Mouse (Mus musculus) left cerebral cortex, postnatal 4 days (tissue): ENCODE results near the gene Aifm1. TPM values are rescaled to one million over a fixed set of nuclear protein-coding genes. Genes with fewer than 3 reads are reported as not detected.

Source experiments
- DNase-seq: peaks from one replicate; pipeline ENCODE4 v3.0.0-alpha.2; 2022
- intact Hi-C: fragments of 180-260 bp; cut with DNase I; formaldehyde crosslinking; loops from one replicate; pipeline ENCODE4 v1.15.1; 2025
- total RNA-seq, 2 experiments: library from RNA; stranded (reverse); gene quantifications; 2 replicates each; pipeline ENCODE4 v1.2.3; 2021

The Aifm1 gene
- total RNA-seq: 10 to 100 TPM; 22.3 to 25.2 TPM

- intact Hi-C loops: no loop called here
- DNase-seq: peak; percentile 92
Observed at GRCm38 (mm10) chrX:48513166-48513807, at the start of gene Aifm1. Gene Aifm1, minus strand, starts transcription at chrX:48513563.

- intact Hi-C loops: no loop called here
- peak; percentile 67 for DNase-seq
Observed at GRCm38 (mm10) chrX:48532175-48532574, 18.8 kb upstream of the Aifm1 start.

- intact Hi-C loops: no loop called here
Observed at GRCm38 (mm10) chrX:48526435-48526834, 13.1 kb upstream of the Aifm1 start.

GRCm38 (mm10) chrX:48525866-48526265, 12.5 kb upstream of the Aifm1 start:
- no peak for DNase-seq
- intact Hi-C loops: no loop called here

More at GRCm38 (mm10) chrX:48526435-48526834, 13.1 kb upstream of the Aifm1 start:
- DNase-seq: no peak

- intact Hi-C loops: no loop called here
- DNase-seq: no peak
Observed at GRCm38 (mm10) chrX:48525332-48525731, 12.0 kb upstream of the Aifm1 start.

- intact Hi-C loops: no loop called here
- no peak for DNase-seq
Observed at GRCm38 (mm10) chrX:48523512-48523911, 10.1 kb upstream of the Aifm1 start.

GRCm38 (mm10) chrX:48521651-48522050, 8.3 kb upstream of the Aifm1 start:
- intact Hi-C loops: no loop called here
- DNase-seq: no peak

GRCm38 (mm10) chrX:48519549-48520085, 6.3 kb upstream of the Aifm1 start:
- intact Hi-C loops: no loop called here
- DNase-seq: peak; percentile 11

- peak; percentile 26 for DNase-seq
- intact Hi-C loops: no loop called here
Observed at GRCm38 (mm10) chrX:48518808-48519548, 5.6 kb upstream of the Aifm1 start, which contains the start of gene Rab33a. Gene Rab33a, plus strand, starts transcription at chrX:48519285.

- peak; percentile 70 for DNase-seq
- intact Hi-C loops: no loop called here
Observed at GRCm38 (mm10) chrX:48518211-48518807, 4.9 kb upstream of the Aifm1 start.

GRCm38 (mm10) chrX:48513824-48514223, 461 bp upstream of the Aifm1 start:
- intact Hi-C loops: no loop called here
- no peak for DNase-seq

- intact Hi-C loops: no loop called here
- DNase-seq: no peak
Observed at GRCm38 (mm10) chrX:48493763-48494162, 19.6 kb downstream of the Aifm1 start.

GRCm38 (mm10) chrX:48481687-48482086, 31.7 kb downstream of the Aifm1 start:
- DNase-seq: no peak
- intact Hi-C loops: no loop called here

- no peak for DNase-seq
- intact Hi-C loops: no loop called here
Observed at GRCm38 (mm10) chrX:48481095-48481494, 32.3 kb downstream of the Aifm1 start.

- intact Hi-C loops: no loop called here
- DNase-seq: no peak
Observed at GRCm38 (mm10) chrX:48467355-48467946, 45.9 kb downstream of the Aifm1 start.

- intact Hi-C loops: no loop called here
- DNase-seq: no peak
Observed at GRCm38 (mm10) chrX:48466174-48466573, 47.2 kb downstream of the Aifm1 start.

- intact Hi-C loops: loop anchor here (5.0 kb wide), 1 partner anchor 37 kb away; no protein-coding TSS in a partner anchor
- DNase-seq: no peak
Observed at GRCm38 (mm10) chrX:48464436-48464835, 48.9 kb downstream of the Aifm1 start.

GRCm38 (mm10) chrX:48463636-48464035, 49.7 kb downstream of the Aifm1 start:
- intact Hi-C loops: loop anchor here (5.0 kb wide), 1 partner anchor 36 kb away; no protein-coding TSS in a partner anchor
- no peak for DNase-seq

- peak; percentile 73 for DNase-seq
- intact Hi-C loops: loop anchor here (5.0 kb wide), 1 partner anchor 36 kb away; no protein-coding TSS in a partner anchor
Observed at GRCm38 (mm10) chrX:48462754-48463507, 50.4 kb downstream of the Aifm1 start, which contains the start of gene Elf4. Gene Elf4, minus strand, starts transcription at chrX:48463132.

GRCm38 (mm10) chrX:48462297-48462696, 51.1 kb downstream of the Aifm1 start:
- intact Hi-C loops: loop anchor here (5.0 kb wide), 1 partner anchor 35 kb away; no protein-coding TSS in a partner anchor
- DNase-seq: no peak
